Comparison of ENCODE assay signal across 15 mouse cellular contexts in the genomic region with DNA sequence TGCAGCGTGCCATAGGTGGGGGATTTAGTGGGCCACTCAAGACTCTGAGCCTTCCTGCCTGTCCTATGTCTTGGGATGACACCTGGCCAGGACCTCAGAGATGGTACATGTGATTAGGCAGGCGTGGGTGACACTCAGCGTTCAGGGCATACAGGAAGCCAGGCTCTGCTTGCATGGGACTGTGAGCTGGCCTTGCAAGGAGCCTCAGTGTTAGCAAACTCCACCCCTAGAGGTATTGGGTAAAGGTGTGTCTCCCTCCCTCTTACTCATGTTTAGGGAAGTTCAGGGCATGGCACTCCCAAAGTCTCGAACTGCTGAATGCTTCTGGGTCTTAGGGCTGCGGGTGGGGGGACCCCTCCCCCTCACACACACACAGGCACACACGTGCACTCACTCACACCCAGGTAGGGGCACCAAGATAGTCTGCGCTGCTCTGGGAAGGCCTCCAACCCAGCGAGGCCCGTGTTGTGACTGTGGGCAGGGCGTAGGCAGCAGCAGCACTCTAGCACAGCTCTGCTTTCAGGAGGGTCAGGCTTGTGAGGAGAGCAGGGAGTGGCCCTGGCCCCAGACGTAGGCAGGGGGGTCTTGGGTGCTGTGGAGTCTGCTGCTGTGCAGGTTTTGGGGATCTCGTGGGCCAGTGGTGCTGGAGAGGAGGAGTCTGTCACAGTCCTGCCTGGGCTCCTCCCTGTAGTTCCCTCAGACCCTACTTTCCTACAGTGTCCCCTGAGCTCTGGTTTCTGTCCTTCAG. TPM values are rescaled to one million over a fixed set of nuclear protein-coding genes. Genes with fewer than 3 reads are reported as not detected.
DNase-seq lines count a peak whose midpoint lies in the region; ATAC-seq lines count a peak whose summit lies in the region.
"Had no signal": no experiment of that assay in that cellular context is flagged by ENCODE, and none has a peak within 500 bp of the region (broad histone marks: within the 10 kb centered on the region; RNA-seq: fewer than 3 reads in every experiment).

No protein-coding gene starts in this region.

- H3K27me3 ChIP-seq in embryonic facial prominence, embryonic 15.5 days, result no peaks in the 10 kb centered on the region
- H3K27me3 ChIP-seq in embryonic facial prominence, embryonic 10.5 days (replicated peaks; ENCODE audit: low read depth, poor library complexity, severe bottlenecking), result no peaks in the 10 kb centered on the region
- H3K27me3 ChIP-seq in midbrain, embryonic 11.5 days (ENCODE audit: control insufficient read depth, insufficient read depth, low read length), result no peaks in the 10 kb centered on the region
- H3K27me3 ChIP-seq in midbrain, embryonic 13.5 days, result no peaks in the 10 kb centered on the region
- H3K27me3 ChIP-seq in megakaryocyte, embryonic 14.5 days (replicated peaks), result no peaks in the 10 kb centered on the region
- no peaks in the 10 kb centered on the region for H3K27me3 ChIP-seq in forebrain, embryonic 13.5 days
- H3K27me3 ChIP-seq: neural tube, embryonic 13.5 days had no signal

- H3K36me3 ChIP-seq in embryonic facial prominence, embryonic 15.5 days, result peaks cover 45% of the 10 kb centered on the region
- H3K36me3 ChIP-seq in embryonic facial prominence, embryonic 10.5 days (replicated peaks), result peaks cover 100% of the 10 kb centered on the region
- peaks cover 18% of the 10 kb centered on the region for H3K36me3 ChIP-seq in midbrain, embryonic 11.5 days (ENCODE audit: control insufficient read depth, insufficient read depth, low read length)
- peaks cover 92% of the 10 kb centered on the region for H3K36me3 ChIP-seq in midbrain, embryonic 13.5 days
- peaks cover 100% of the 10 kb centered on the region for H3K36me3 ChIP-seq in megakaryocyte, embryonic 14.5 days (replicated peaks; ENCODE audit: low read length)
- H3K36me3 ChIP-seq in forebrain, embryonic 13.5 days (ENCODE audit: poor library complexity, severe bottlenecking), result peaks cover 99% of the 10 kb centered on the region

- WGBS in embryonic facial prominence, embryonic 15.5 days, result 69% methylated on average over 12 of the region's 12 CpGs
- 77% methylated on average over 12 of the region's 12 CpGs for WGBS in embryonic facial prominence, embryonic 10.5 days
- WGBS in midbrain, embryonic 11.5 days, result 81% methylated on average over 12 of the region's 12 CpGs
- WGBS in midbrain, embryonic 13.5 days, result 80% methylated on average over 12 of the region's 12 CpGs
- 80% methylated on average over 12 of the region's 12 CpGs for WGBS in forebrain, embryonic 13.5 days

- H3K9ac ChIP-seq in embryonic facial prominence, embryonic 15.5 days, result no peak overlapping the region
- no peak overlapping the region for H3K9ac ChIP-seq in midbrain, embryonic 11.5 days (ENCODE audit: low read length)
- H3K9ac ChIP-seq in midbrain, embryonic 13.5 days (replicated peaks), result no peak overlapping the region
- no peak overlapping the region for H3K9ac ChIP-seq in forebrain, embryonic 13.5 days
- H3K9ac ChIP-seq: neural tube, embryonic 13.5 days had no signal

- ATAC-seq in embryonic facial prominence, embryonic 15.5 days (ENCODE audit: insufficient number of reproducible peaks, low FRiP score, low TSS enrichment, low read depth), result no peak
- peak; percentile 5; the same call in 1 of the 2 replicates for ATAC-seq in midbrain, embryonic 11.5 days (ENCODE audit: low FRiP score)
- ATAC-seq in midbrain, embryonic 13.5 days, result no peak
- ATAC-seq in forebrain, embryonic 13.5 days, result no peak
- ATAC-seq: hindbrain, embryonic 16.5 days had no signal

- no peak overlapping the region for H3K4me3 ChIP-seq in embryonic facial prominence, embryonic 15.5 days (replicated peaks)
- no peak overlapping the region for H3K4me3 ChIP-seq in embryonic facial prominence, embryonic 10.5 days
- no peak overlapping the region for H3K4me3 ChIP-seq in midbrain, embryonic 11.5 days (ENCODE audit: low read depth, low read length)
- H3K4me3 ChIP-seq in midbrain, embryonic 13.5 days (replicated peaks), result no peak overlapping the region
- H3K4me3 ChIP-seq in megakaryocyte, embryonic 14.5 days (replicated peaks), result peak overlapping the region; percentile 97
- no peak overlapping the region for H3K4me3 ChIP-seq in forebrain, embryonic 13.5 days
- H3K4me3 ChIP-seq: neural tube, embryonic 13.5 days had no signal

- 0 out of 2 replicates have a peak overlapping the region, but pooled peaks have one; percentile 17 for H3K27ac ChIP-seq in embryonic facial prominence, embryonic 15.5 days (replicated peaks)
- no peak overlapping the region for H3K27ac ChIP-seq in embryonic facial prominence, embryonic 10.5 days (replicated peaks)
- no peak overlapping the region for H3K27ac ChIP-seq in midbrain, embryonic 11.5 days (ENCODE audit: low read depth, low read length)
- no peak overlapping the region for H3K27ac ChIP-seq in midbrain, embryonic 13.5 days
- no peak overlapping the region for H3K27ac ChIP-seq in forebrain, embryonic 13.5 days
- H3K27ac ChIP-seq: neural tube, embryonic 13.5 days had no signal

- no peaks in the 10 kb centered on the region for H3K9me3 ChIP-seq in embryonic facial prominence, embryonic 15.5 days (replicated peaks)
- no peaks in the 10 kb centered on the region for H3K9me3 ChIP-seq in embryonic facial prominence, embryonic 10.5 days
- H3K9me3 ChIP-seq in midbrain, embryonic 11.5 days (ENCODE audit: control insufficient read depth, low read length), result no peaks in the 10 kb centered on the region
- H3K9me3 ChIP-seq in midbrain, embryonic 13.5 days, result no peaks in the 10 kb centered on the region
- H3K9me3 ChIP-seq in megakaryocyte, embryonic 14.5 days, result no peaks in the 10 kb centered on the region
- H3K9me3 ChIP-seq in forebrain, embryonic 13.5 days (replicated peaks), result no peaks in the 10 kb centered on the region
- H3K9me3 ChIP-seq: neural tube, embryonic 13.5 days had no signal

- no peak for DNase-seq in embryonic facial prominence, embryonic 10.5 days (ENCODE audit: low spot score)
- DNase-seq in midbrain, embryonic 11.5 days (ENCODE audit: low spot score, missing footprints), result no peak
- DNase-seq in gonadal fat pad, adult 2 months (ENCODE audit: low read depth), result peak; percentile 61
- no peak for DNase-seq in adrenal gland, postnatal 4 days (ENCODE audit: low spot score in 2 of 2)
- DNase-seq: kidney, postnatal 10 days; thymus, postnatal 25 days had no signal

- H3K4me1 ChIP-seq in embryonic facial prominence, embryonic 15.5 days, result peaks cover 27% of the 10 kb centered on the region
- peaks cover 32% of the 10 kb centered on the region for H3K4me1 ChIP-seq in embryonic facial prominence, embryonic 10.5 days
- peaks cover 2% of the 10 kb centered on the region; the same call in 1 of the 2 replicates for H3K4me1 ChIP-seq in midbrain, embryonic 11.5 days (ENCODE audit: control insufficient read depth, insufficient read depth, low read length)
- H3K4me1 ChIP-seq in midbrain, embryonic 13.5 days (replicated peaks), result peaks cover 22% of the 10 kb centered on the region
- peaks cover 100% of the 10 kb centered on the region for H3K4me1 ChIP-seq in megakaryocyte, embryonic 14.5 days
- peaks cover 20% of the 10 kb centered on the region for H3K4me1 ChIP-seq in forebrain, embryonic 13.5 days

- no peak overlapping the region for H3K4me2 ChIP-seq in embryonic facial prominence, embryonic 15.5 days (replicated peaks)
- no peak overlapping the region for H3K4me2 ChIP-seq in midbrain, embryonic 11.5 days
- H3K4me2 ChIP-seq in midbrain, embryonic 13.5 days (replicated peaks), result no peak overlapping the region
- no peak overlapping the region for H3K4me2 ChIP-seq in forebrain, embryonic 13.5 days
- H3K4me2 ChIP-seq: neural tube, embryonic 13.5 days had no signal

RNA-seq across cellular contexts. Expression of a gene that starts 10.5 kb away (rescaled TPM):
- polyA plus RNA-seq in embryonic facial prominence, embryonic 15.5 days (2015; fragmentation: Nextera tagmentation; extraction: Ambion mirVana), result 27.5 and 28.3 TPM in 2 replicates
- polyA plus RNA-seq in embryonic facial prominence, embryonic 10.5 days (2016; fragmentation: Nextera tagmentation; extraction: Ambion mirVana), result 85.7 and 95.6 TPM in 2 replicates
- polyA plus RNA-seq in midbrain, embryonic 11.5 days (2014; fragmentation: Nextera tagmentation; extraction: Ambion mirVana), result 70.4 and 77.3 TPM in 2 replicates
- 26.6 and 29.4 TPM in 2 replicates for polyA plus RNA-seq in midbrain, embryonic 13.5 days (2015; fragmentation: Nextera tagmentation; extraction: Ambion mirVana)
- 52.4 and 56.0 TPM in 2 replicates for polyA plus RNA-seq in gonadal fat pad, adult 2 months (2012; rRNA removed)
- 1,149 and 2,622 TPM in 2 replicates for polyA plus RNA-seq in megakaryocyte, embryonic 14.5 days (2012; ENCODE audit: insufficient read depth, low replicate concordance)
- polyA plus RNA-seq in forebrain, embryonic 13.5 days (2015; fragmentation: Nextera tagmentation; extraction: Ambion mirVana), result 40.0 and 47.6 TPM in 2 replicates
- 10 to 100 TPM; 28.4 to 31.7 TPM for total RNA-seq in adrenal gland, postnatal 4 days (2021)

RNA-seq across cellular contexts. Expression of a gene that starts 30.8 kb away (rescaled TPM):
- 124 and 129 TPM in 2 replicates for polyA plus RNA-seq in embryonic facial prominence, embryonic 15.5 days (2015; fragmentation: Nextera tagmentation; extraction: Ambion mirVana)
- polyA plus RNA-seq in embryonic facial prominence, embryonic 10.5 days (2016; fragmentation: Nextera tagmentation; extraction: Ambion mirVana), result 176 and 179 TPM in 2 replicates
- 137 and 140 TPM in 2 replicates for polyA plus RNA-seq in midbrain, embryonic 11.5 days (2014; fragmentation: Nextera tagmentation; extraction: Ambion mirVana)
- 121 TPM in 2 replicates for polyA plus RNA-seq in midbrain, embryonic 13.5 days (2015; fragmentation: Nextera tagmentation; extraction: Ambion mirVana)
- 58.5 and 62.3 TPM in 2 replicates for polyA plus RNA-seq in gonadal fat pad, adult 2 months (2012; rRNA removed)
- 26.3 and 89.2 TPM in 2 replicates for polyA plus RNA-seq in megakaryocyte, embryonic 14.5 days (2012; ENCODE audit: insufficient read depth, low replicate concordance)
- 146 and 148 TPM in 2 replicates for polyA plus RNA-seq in forebrain, embryonic 13.5 days (2015; fragmentation: Nextera tagmentation; extraction: Ambion mirVana)
- 10 to 100 TPM; 68.5 to 76.5 TPM for total RNA-seq in adrenal gland, postnatal 4 days (2021)

RNA-seq across cellular contexts. Expression of a gene that starts 53.3 kb away (rescaled TPM):
- polyA plus RNA-seq in embryonic facial prominence, embryonic 15.5 days (2015; fragmentation: Nextera tagmentation; extraction: Ambion mirVana), result 4.3 and 6.5 TPM in 2 replicates
- polyA plus RNA-seq in embryonic facial prominence, embryonic 10.5 days (2016; fragmentation: Nextera tagmentation; extraction: Ambion mirVana), result 0.26 and 0.46 TPM in 2 replicates
- 0.25 and 0.26 TPM in 2 replicates for polyA plus RNA-seq in midbrain, embryonic 11.5 days (2014; fragmentation: Nextera tagmentation; extraction: Ambion mirVana)
- polyA plus RNA-seq in midbrain, embryonic 13.5 days (2015; fragmentation: Nextera tagmentation; extraction: Ambion mirVana), result 0.53 and 0.61 TPM in 2 replicates
- 2.6 and 6.2 TPM in 2 replicates for polyA plus RNA-seq in gonadal fat pad, adult 2 months (2012; rRNA removed)
- polyA plus RNA-seq in megakaryocyte, embryonic 14.5 days (2012; ENCODE audit: insufficient read depth, low replicate concordance), result not detected in 2 replicates
- polyA plus RNA-seq in forebrain, embryonic 13.5 days (2015; fragmentation: Nextera tagmentation; extraction: Ambion mirVana), result 0.13 and 0.45 TPM in 2 replicates
- not detected for total RNA-seq in adrenal gland, postnatal 4 days (2021)
- total RNA-seq: gastrocnemius, adult 8-10 months; MEL had no signal
- polyA plus RNA-seq: liver, adult 2 months had no signal

Comparison
In these comparisons a context has a peak if more than half of its experiments do, and no peak if none do; other contexts are left out.
1. RNA of a gene that starts 10.5 kb away (polyA plus RNA-seq): 1,149 to 2,622 TPM in megakaryocyte, embryonic 14.5 days; 85.7 to 95.6 TPM in embryonic facial prominence, embryonic 10.5 days, 70.4 to 77.3 TPM in midbrain, embryonic 11.5 days, 52.4 to 56.0 TPM in gonadal fat pad, adult 2 months, 40.0 to 47.6 TPM in forebrain, embryonic 13.5 days, 26.6 to 29.4 TPM in midbrain, embryonic 13.5 days and 27.5 to 28.3 TPM in embryonic facial prominence, embryonic 15.5 days; every median in the first group is over 10 times any median in the second.